Mouse (Mus musculus) megakaryocyte, embryonic 14.5 days (primary cell): ENCODE measurements around the gene Mef2c.

ENCODE experiments used
- FLI1 ChIP-seq: IDR thresholded peaks from 2 replicates; pipeline ENCODE4 v1.6.1; 2012; ENCODE audit warnings: low read length, inconsistent platforms, mixed read lengths
- GATA1 ChIP-seq: IDR thresholded peaks from 3 replicates; pipeline ENCODE4 v1.6.1; 2012; ENCODE audit warnings: mixed read lengths, low read length, inconsistent platforms, borderline replicate concordance

DNA sequence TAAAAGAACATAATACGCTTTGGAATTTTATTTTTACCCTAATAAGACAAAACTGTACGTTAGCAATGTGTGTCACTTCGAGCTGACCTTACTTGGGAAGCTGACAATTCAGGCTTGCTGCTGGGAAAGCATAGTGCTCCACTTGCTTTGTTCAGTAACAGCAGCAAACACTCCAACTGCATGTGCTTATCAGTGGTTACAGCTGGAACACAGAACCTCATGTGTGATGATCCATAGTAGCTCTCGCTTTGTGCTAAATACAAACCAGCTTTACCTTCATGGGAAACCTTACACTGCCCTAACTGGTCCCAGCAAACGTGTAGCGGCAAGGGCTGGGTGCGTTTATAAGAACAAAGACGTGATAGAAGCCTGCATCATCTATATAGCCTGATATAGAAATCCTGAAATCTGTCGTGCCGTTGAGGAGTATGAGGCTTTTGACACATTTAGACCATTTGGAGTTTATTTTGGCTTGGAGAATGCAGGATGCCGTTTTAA lies 65.0 kb downstream of the Mef2c start:
- TF ChIP-seq GATA1 (no peak), FLI1 (no peak)
